Mouse (Mus musculus) layer of hippocampus, postnatal 25 days (tissue): ENCODE measurements around the gene Capn8. TPM values are rescaled to one million over a fixed set of nuclear protein-coding genes. Genes with fewer than 3 reads are reported as not detected.

Experiments
- DNase-seq, 2 experiments: peaks; one replicate each; pipeline ENCODE4 v3.0.0; 2022; ENCODE audit warnings: mixed read lengths in 2 of 2, low spot score in 1 of 2; ENCODE audit errors: extremely low spot score in 1 of 2
- total RNA-seq, 2 experiments: library from RNA; stranded (reverse); gene quantifications; 2 replicates each; pipeline ENCODE4 v1.2.3; 2021

Gene Capn8
- total RNA-seq, 2 experiments from 2014 or later = not detected

DNA sequence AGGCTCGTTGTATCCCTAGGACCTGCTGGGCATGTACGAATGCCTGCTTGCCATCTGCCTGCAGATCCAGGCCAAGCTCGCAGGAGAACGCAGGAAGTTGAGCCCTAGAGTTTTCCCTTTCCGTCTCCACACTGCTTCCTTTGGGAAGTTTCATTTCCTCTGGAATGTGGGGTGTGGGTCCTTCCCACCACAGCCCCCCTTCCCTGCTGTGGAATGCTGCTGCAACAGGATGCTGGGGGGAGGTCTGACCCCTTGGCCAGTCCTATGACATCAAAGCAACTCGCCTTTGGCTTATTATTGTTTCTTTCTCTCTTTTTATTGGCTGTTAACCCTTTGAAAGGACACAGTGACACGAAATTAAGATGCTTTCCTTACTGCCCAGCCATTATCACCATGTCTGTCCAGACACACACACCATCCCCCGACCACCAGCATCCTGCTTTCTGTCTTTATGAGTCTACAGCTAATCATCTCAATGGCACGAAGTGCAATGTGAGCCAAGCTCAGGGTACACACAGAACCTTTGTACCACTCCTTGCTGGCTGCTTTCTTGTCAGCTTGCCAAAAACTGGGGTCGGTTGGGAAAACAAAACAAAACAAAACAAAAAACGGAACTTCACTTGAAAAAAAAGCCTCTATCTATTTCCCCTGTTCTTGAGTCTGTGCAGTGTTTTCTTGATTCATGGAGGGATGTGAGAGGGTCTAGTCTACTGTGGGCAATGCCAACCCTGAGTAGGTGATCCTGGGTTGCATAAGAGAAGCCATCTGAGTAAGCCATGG, 105.9 kb downstream of the Capn8 start:
- DNase-seq = no peak

- DNase-seq = no peak
Observed at GRCm38 (mm10) chr1:182671343-182671624, 106.5 kb downstream of the Capn8 start.

DNA sequence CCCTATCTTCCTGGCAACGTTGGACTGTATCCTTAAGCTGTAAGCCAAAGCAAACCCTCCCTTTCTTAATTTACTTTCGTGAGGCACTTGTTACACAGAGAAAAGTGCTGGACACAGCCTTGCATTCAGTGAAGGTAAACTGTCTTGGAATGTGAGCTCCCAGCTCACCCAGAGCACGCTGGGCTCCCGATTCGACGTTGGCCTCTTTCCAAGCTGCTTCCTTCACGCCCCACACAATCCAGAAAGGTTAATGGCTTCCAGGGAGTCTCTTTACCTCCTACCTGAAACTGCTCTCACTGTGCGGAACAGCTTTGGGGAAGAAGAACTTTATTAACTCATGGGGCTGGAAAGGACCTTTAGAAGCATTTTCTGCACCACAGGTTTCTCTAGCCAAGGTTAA, 110.5 kb downstream of the Capn8 start:
- no peak for DNase-seq

DNA sequence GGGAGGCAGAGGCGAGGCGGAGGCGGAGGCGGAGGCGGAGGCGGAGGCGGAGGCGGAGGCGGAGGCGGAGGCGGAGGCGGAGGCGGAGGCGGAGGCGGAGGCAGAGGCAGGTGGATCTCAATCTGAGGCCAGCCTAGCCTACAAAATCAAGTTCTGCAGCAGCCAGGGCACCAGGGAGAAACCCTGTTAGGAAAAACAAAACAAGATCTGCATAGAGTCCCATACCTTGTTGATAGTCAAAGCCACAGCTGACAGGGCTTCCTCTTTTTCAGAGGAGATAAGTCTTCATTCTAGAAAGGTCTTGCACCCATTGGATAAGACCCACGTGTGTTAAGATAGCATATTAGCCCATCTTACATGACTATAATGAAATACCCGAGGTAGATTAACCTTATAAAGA, 113.3 kb downstream of the Capn8 start:
- DNase-seq = no peak

- no peak for DNase-seq
Observed at GRCm38 (mm10) chr1:182679169-182679568, 114.4 kb downstream of the Capn8 start.

GRCm38 (mm10) chr1:182679582-182679981, 114.8 kb downstream of the Capn8 start:
- no peak for DNase-seq

Other genes with a start within 250 kb of the Capn8 start
- 10 to 100 TPM; 42.5 to 50.4 TPM for gene Fbxo28, start 223.4 kb upstream of the Capn8 start, total RNA-seq
- gene Trp53bp2, start 155.8 kb upstream of the Capn8 start, total RNA-seq = 10 to 100 TPM; 26.0 to 29.3 TPM
- gene Capn2, start 47.4 kb upstream of the Capn8 start, total RNA-seq = 10 to 100 TPM; 59.4 to 62.3 TPM
- under 1 TPM; 0.17 to 0.28 TPM for gene Ccdc185, start 184.2 kb downstream of the Capn8 start, total RNA-seq
- gene Susd4, start 198.9 kb downstream of the Capn8 start, total RNA-seq = 100 to 1,000 TPM; 124 to 133 TPM